Mouse (Mus musculus): ENCODE data around the gene Scimp. TPM values are rescaled to one million over a fixed set of nuclear protein-coding genes. Genes with fewer than 3 reads are reported as not detected.
"Not testable (repeated sequence)": the region's sequence is repeated elsewhere in the genome, so short reads cannot be mapped to it uniquely, and the experiment has no call there.

Gene Scimp
- polyA plus RNA-seq, 1 experiment = 1.1 TPM

- DNase-seq (ENCODE audit: low spot score) = no peak
These were observed 730 bp downstream of the Scimp start for GRCm38 (mm10) chr11:70811471-70812240.

DNA sequence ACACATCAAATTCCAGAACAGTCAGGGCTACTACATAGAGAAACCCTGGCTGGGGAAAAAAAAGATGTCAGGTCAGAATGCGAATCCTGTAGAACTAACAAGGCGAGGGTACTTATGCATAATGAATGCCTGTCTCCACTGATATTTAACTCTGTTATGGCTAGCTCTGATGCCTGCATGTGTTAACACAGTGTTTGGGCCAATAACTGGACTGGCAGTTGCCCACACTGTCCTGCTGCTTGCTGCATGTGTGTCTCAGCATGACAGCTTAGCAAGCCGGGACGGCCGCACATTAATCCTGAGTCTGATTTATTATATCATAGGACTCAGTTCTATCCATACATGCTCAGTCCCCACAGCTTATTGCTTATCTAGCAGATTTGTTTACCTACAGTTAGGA, 1.3 kb downstream of the Scimp start:
- no peak for DNase-seq (ENCODE audit: low spot score)

- DNase-seq (ENCODE audit: low spot score) = no peak
These were observed 3.4 kb downstream of the Scimp start for GRCm38 (mm10) chr11:70809011-70809410.

DNA sequence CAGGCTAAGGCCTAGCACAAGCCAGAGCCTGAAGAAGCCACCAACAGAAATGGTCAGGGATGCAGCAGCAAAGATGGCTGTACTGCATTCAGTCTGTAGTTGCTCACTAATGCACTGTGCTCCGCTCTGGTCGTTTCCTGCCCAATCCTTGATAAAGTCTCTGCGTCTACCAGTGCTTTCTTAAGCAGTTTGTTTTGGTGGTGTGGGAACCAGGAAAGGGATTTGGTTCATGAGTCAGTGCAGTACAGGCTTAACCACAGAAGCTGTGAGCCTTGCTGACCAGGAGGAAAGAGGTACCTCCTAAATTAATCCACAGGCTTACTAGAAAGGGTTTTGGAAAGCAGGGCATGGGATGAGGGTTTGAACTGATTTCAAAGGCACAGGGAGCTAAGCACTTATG, 4.3 kb downstream of the Scimp start:
- DNase-seq (ENCODE audit: low spot score) = no peak

DNA sequence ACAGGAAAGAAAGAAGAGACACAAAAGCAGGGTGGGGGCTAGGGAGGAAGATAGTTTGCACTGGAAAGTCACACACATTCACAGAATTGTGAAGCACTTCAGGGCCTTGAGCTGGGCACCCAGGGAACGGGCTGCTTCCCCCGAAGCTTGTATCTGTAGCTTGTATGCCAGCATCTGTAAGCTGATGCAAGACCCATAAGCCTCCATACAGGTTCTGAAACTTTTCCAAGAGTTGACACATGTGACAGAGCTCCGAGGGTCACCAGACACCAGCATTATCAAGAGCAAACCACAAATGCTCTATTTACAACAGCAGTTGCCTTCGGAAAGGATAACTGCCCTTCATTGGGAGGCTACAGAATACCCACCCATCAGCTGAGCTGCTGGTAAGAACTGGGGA, 4.8 kb downstream of the Scimp start:
- no peak for DNase-seq (ENCODE audit: low spot score)

DNA sequence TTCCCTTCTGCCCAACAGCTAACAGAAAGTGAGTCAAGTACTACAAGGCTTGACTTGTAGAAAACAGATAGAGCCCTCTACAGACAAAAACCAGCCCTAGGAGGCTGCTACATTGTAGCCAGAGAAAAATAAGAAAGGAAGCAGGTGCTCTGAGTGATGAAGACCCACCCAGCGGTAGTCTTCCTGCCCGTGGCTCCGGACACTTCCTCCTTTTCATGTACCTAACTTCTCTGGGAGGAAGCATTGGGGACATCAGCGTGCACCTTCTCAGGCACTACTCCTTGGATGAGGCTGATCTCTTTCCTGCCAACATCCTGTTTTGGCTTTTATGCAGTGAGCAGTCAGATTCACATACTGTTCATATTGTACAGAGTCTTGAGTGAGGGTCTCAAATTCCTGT, 5.7 kb downstream of the Scimp start:
- DNase-seq (ENCODE audit: low spot score) = no peak

- no peak for DNase-seq (ENCODE audit: low spot score)
These were observed 6.7 kb downstream of the Scimp start for GRCm38 (mm10) chr11:70805641-70806175.

DNA sequence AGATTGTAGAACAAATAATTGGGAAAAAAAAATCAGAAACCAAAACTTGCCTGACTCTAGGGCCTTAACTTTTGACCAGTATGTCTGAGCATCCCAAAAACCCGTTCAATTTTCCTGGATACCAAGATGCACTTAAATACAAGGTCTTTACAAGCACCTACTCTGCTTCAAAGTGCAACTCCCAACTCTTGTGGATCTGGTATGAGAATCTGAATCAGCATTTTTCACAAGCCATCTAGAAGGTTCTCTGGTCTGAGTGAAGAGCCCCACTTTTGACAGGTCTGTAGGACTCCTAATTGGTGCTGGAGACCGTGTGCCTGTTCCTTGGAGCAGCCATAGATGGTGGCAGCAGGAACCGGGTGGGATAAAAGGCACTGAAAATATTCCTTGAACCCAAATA, 8.0 kb downstream of the Scimp start:
- no peak for DNase-seq (ENCODE audit: low spot score)

DNA sequence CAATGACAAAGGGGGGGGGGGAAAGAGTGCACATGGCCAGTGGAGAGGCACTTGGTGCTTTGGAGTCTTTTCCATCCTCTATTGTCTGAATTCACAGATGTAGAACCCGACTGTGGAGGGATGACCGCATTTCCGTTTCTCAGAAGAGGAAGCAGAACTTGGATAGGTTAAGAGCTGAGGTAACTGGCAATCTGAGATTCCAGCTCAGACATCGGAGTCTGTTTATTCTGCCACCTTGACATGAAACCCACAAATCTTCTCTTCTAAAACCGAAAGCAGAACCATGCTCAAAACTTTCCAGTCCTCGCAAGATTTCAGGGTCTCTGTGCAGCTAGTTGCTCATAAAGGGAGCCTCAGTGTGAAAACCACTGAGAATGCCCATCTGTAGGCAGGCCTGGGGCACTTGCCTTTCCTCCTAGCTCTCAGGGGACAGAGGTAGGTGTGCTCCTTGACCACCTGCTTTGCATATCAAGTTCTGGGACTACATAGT, 8.6 kb downstream of the Scimp start:
- no peak for DNase-seq (ENCODE audit: low spot score)

GRCm38 (mm10) chr11:70802865-70803261, 9.5 kb downstream of the Scimp start:
- DNase-seq (ENCODE audit: low spot score) = no peak

DNA sequence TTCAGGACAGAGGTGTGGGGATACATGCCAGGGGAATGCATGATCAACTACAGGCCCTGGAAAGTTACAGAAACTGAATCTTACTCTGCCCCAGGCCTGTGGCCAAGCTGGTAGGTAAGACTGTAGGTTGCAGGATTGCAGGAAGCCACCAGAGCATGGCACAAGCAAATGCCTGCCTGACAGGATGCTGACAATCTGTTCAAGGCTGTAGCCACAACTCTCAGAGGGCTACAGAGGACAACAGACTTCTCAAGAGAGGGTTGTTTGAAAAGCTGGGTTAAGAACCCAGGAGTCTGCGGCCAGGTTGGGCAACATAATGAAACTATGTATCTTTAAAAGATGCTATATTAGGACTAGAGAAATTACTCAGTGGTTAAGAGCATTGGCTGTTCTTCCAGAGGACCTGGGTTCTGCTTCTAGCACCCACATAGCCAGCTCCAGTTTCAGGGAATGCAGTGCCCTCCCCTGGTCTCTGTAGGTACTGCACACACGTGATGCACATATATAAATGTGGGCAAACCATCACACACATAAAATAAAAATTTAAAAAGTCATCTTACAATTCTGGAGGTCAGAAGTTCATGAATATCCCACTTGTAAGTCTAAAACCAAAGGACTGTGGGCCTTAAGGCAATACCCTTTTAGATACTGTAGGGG, 10.1 kb downstream of the Scimp start:
- no peak for DNase-seq (ENCODE audit: low spot score)

- no peak for DNase-seq (ENCODE audit: low spot score)
These were observed 20.0 kb downstream of the Scimp start for GRCm38 (mm10) chr11:70792409-70792808.

DNA sequence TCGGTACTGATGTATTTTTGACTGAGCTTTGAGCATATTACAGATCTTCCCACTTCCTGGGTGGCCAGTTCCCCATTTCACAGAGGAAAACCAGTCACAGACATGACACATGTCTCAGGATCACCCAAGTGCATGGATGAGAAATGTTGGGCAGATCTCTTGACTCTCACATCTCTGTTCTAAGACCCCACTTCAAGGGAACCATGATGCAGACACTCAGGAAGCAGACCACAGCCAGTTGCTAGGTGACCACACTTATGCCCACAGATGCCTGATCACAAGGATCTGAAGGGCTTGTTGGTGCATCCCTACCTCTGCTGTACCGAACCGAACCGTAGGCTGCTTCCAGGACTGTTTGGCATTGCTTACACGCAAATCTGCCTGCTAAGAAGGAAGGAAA, 20.7 kb downstream of the Scimp start:
- no peak for DNase-seq (ENCODE audit: low spot score)

GRCm38 (mm10) chr11:70790874-70791551, 21.4 kb downstream of the Scimp start:
- no peak for DNase-seq (ENCODE audit: low spot score)

- DNase-seq (ENCODE audit: low spot score) = no peak
These were observed 22.0 kb downstream of the Scimp start for GRCm38 (mm10) chr11:70790426-70790825.

- DNase-seq (ENCODE audit: low spot score) = no peak
These were observed 23.3 kb downstream of the Scimp start for GRCm38 (mm10) chr11:70788972-70789655.

- DNase-seq (ENCODE audit: low spot score) = no peak
These were observed 25.3 kb downstream of the Scimp start for GRCm38 (mm10) chr11:70787052-70787451.

DNA sequence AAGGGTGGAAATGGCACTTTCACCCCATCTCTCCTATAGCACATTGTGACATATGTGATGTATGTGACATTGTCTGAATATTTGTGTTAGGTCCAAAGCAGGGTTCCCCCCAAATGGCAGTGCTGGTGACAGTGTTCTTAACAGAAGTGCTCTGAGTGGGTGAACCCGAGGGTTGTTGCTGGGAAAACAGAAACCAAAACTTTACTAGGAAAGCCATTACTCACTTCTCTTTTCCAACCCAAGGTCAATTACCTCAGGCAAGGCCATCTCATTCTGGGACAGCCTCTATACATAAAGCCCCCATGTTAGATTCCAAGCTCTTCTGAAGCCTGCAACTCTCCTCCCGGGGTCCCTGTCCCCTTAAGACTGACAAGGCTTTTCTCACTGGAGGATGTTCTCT, 26.5 kb downstream of the Scimp start:
- DNase-seq (ENCODE audit: low spot score) = no peak

GRCm38 (mm10) chr11:70778058-70778457, 34.3 kb downstream of the Scimp start:
- DNase-seq (ENCODE audit: low spot score) = not testable (repeated sequence)

DNA sequence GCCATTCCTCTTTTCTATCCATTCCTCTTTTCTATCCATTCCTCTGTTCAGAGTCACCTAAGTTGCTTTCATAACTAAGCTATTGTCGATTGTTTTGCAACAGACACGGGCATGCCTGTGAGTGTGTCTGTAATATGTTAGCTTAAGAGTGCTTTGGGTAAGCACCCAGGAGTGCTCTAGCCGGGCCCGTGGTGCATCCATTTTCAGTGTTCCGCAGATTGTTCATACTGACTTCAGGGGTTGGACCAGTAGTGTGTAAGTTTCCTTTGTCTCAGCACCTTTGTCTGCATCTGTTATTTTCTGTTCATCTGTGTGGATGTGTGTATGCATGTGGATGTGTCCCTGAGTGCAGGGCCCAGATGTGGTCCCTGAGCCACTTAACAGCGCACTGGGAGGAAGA, 34.8 kb downstream of the Scimp start:
- DNase-seq (ENCODE audit: low spot score) = no peak

GRCm38 (mm10) chr11:70776830-70777571, 35.4 kb downstream of the Scimp start:
- peak; percentile 31 for DNase-seq (ENCODE audit: low spot score)
